Mouse (Mus musculus): ENCODE results near the gene 2900011O08Rik. TPM values are rescaled to one million over a fixed set of nuclear protein-coding genes. Genes with fewer than 3 reads are reported as not detected.

The 2900011O08Rik gene
- polyA plus RNA-seq, 1 experiment from 2014 or later, result 0.63 TPM

DNA sequence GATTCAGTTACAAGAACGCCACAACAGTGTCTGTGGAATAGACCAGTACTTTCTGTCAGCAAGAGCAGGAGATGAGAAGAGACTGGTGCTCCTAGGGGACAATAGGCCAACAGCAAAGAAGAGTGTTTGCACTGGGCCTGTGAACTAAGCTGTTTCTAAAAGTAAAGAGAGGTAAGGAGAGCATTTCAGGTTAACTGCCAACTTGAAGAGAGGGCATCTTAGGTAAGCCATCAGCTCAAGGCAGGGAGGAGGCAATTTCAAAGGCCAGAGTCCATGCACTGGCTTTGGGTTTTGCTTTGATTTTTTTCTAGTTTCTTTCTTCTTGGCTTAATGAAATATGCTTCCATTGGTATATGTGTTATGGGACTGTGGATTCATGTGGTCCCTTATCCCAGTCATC, 7.7 kb downstream of the 2900011O08Rik start:
- H3K4me3 ChIP-seq (ENCODE audit: low read length), result no peak overlapping the region
- no peak for ATAC-seq (replicated peaks; ENCODE audit: extremely low read depth, insufficient read depth, low FRiP score)

DNA sequence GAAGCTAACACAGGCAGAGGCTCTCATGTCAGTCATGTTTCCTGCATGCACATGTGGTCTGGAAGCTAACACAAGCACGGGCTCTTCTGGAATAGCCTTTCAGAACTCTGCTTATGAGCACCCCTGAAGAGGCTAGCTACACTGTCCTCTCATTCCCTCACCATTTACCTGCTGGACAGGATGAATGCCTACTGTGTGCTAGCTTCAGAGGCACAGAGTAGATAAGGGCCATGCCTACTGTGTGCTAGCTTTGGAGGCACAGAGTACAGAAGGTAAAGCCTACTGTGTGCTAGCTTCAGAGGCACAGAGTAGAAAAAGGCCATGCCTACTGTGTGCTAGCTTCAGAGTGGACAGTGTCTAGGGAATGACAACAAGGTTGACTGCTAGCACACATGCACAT, 8.1 kb downstream of the 2900011O08Rik start:
- Histone ChIP-seq H3K9ac (ENCODE audit: low read length) (no peak overlapping the region), H3K4me3 (ENCODE audit: low read length) (no peak overlapping the region), H3K36me3 (ENCODE audit: control insufficient read depth, insufficient read depth) (no peaks in the 10 kb centered on the region), H3K4me2 (ENCODE audit: low read depth, low read length) (no peak overlapping the region), H3K4me1 (ENCODE audit: control insufficient read depth, insufficient read depth, low read length) (no peaks in the 10 kb centered on the region), H3K27me3 (ENCODE audit: control insufficient read depth, insufficient read depth, low read length) (no peaks in the 10 kb centered on the region), H3K9me3 (replicated peaks; ENCODE audit: control insufficient read depth, low read length) (no peaks in the 10 kb centered on the region), H3K27ac (ENCODE audit: low read length) (no peak overlapping the region)
- 76% methylated on average over 1 of the region's 1 CpGs for WGBS
- ATAC-seq (replicated peaks; ENCODE audit: extremely low read depth, insufficient read depth, low FRiP score), result no peak

More for the DNA sequence above, 7.7 kb downstream of the 2900011O08Rik start:
- 74% methylated on average over 1 of the region's 1 CpGs for WGBS
- H3K27me3 ChIP-seq (ENCODE audit: control insufficient read depth, insufficient read depth, low read length), result no peaks in the 10 kb centered on the region
- H3K4me1 ChIP-seq (ENCODE audit: control insufficient read depth, insufficient read depth, low read length), result no peaks in the 10 kb centered on the region
- H3K9me3 ChIP-seq (replicated peaks; ENCODE audit: control insufficient read depth, low read length), result no peaks in the 10 kb centered on the region
- no peaks in the 10 kb centered on the region for H3K36me3 ChIP-seq (ENCODE audit: control insufficient read depth, insufficient read depth)
- no peak overlapping the region for H3K4me2 ChIP-seq (ENCODE audit: low read depth, low read length)
- H3K27ac ChIP-seq (ENCODE audit: low read length), result no peak overlapping the region
- no peak overlapping the region for H3K9ac ChIP-seq (ENCODE audit: low read length)

DNA sequence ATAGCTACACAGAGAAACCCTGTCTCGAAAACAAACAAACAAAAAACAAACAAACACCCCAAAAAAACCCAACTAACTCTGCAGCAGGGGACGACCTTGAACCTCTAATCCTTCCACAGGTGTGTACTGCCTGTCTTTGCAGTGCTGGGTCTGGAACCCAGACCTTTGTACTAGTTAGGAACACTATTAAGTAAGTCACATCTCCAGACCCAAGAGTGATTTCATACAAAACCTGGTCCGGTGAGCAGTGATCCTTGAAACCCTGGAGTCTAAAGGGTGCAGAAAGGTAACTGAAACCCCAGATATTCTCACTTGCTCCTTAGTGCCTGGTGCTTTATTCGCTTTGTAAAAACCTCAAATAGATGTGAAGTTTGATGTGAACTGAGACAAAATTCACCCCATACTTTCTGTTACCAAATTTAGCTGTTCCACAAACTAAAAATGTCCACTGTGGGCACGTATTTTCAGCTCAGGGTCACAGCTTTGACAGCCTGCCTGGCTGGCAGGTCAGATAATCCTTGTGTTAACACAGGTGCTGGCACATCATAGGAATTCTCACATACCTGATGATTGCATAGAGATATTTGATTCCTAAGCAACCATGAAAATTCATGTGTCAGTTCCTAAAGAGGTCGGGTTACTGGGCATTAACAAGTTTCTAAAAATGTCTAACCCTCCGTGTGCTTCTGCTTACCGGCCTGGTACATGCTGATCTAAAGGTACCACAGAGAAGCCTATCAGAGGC, 17.2 kb downstream of the 2900011O08Rik start:
- Histone ChIP-seq H3K4me3 (ENCODE audit: low read length) (no peak overlapping the region), H3K9me3 (replicated peaks; ENCODE audit: control insufficient read depth, low read length) (no peaks in the 10 kb centered on the region), H3K27ac (ENCODE audit: low read length) (no peak overlapping the region), H3K4me2 (ENCODE audit: low read depth, low read length) (no peak overlapping the region), H3K4me1 (ENCODE audit: control insufficient read depth, insufficient read depth, low read length) (no peaks in the 10 kb centered on the region), H3K9ac (ENCODE audit: low read length) (no peak overlapping the region), H3K27me3 (ENCODE audit: control insufficient read depth, insufficient read depth, low read length) (no peaks in the 10 kb centered on the region), H3K36me3 (ENCODE audit: control insufficient read depth, insufficient read depth) (no peaks in the 10 kb centered on the region)
- 47% methylated on average over 8 of the region's 8 CpGs for WGBS
- no peak for ATAC-seq (replicated peaks; ENCODE audit: extremely low read depth, insufficient read depth, low FRiP score)

DNA sequence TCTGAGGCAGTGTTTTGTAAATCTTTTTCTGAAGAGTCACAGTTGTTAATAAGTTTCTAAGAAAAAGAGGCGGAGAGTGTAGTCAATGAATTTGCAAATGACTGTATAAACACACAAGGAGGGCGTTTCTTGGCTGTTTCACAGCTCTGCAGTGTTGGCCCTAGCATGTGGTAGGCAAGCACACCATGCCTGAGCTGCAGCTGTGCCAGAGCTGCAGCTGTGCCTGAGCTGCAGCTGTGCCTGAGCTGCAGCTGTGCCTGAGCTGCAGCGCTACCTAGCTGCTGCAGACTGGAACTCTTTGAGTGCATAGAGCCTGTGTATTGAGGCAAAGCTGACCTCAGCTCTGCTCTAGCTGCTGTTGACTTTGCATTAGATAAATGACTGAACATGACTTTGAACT, 17.8 kb downstream of the 2900011O08Rik start:
- H3K4me1 ChIP-seq (ENCODE audit: control insufficient read depth, insufficient read depth, low read length), result no peaks in the 10 kb centered on the region
- no peak overlapping the region for H3K27ac ChIP-seq (ENCODE audit: low read length)
- H3K4me2 ChIP-seq (ENCODE audit: low read depth, low read length), result no peak overlapping the region
- H3K27me3 ChIP-seq (ENCODE audit: control insufficient read depth, insufficient read depth, low read length), result no peaks in the 10 kb centered on the region
- H3K9ac ChIP-seq (ENCODE audit: low read length), result no peak overlapping the region
- 35% methylated on average over 3 of the region's 3 CpGs for WGBS
- H3K36me3 ChIP-seq (ENCODE audit: control insufficient read depth, insufficient read depth), result no peaks in the 10 kb centered on the region
- ATAC-seq (replicated peaks; ENCODE audit: extremely low read depth, insufficient read depth, low FRiP score), result no peak
- H3K4me3 ChIP-seq (ENCODE audit: low read length), result no peak overlapping the region
- H3K9me3 ChIP-seq (replicated peaks; ENCODE audit: control insufficient read depth, low read length), result no peaks in the 10 kb centered on the region

DNA sequence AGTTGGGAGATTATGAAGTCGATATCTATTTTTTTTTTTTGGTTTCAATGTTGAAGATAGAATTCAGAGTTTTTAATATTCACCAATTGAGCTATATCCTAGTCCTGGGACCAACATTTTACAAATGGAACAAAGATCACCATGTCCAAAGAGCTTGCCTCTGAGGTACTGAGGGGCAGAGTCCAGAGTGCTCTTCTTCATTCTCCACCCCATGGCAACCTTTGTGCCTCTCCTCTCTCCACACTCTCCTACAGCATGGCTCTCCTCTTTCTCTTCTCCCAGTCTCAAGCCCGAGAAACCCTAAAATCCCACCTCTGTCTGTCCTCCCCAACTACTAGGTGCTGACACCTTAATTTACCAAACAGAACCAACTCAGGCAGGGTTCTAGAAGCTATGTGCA, 18.3 kb downstream of the 2900011O08Rik start:
- Histone ChIP-seq H3K9me3 (replicated peaks; ENCODE audit: control insufficient read depth, low read length) (no peaks in the 10 kb centered on the region), H3K9ac (ENCODE audit: low read length) (no peak overlapping the region), H3K27me3 (ENCODE audit: control insufficient read depth, insufficient read depth, low read length) (no peaks in the 10 kb centered on the region), H3K4me1 (ENCODE audit: control insufficient read depth, insufficient read depth, low read length) (no peaks in the 10 kb centered on the region), H3K27ac (ENCODE audit: low read length) (no peak overlapping the region), H3K4me3 (ENCODE audit: low read length) (no peak overlapping the region), H3K4me2 (ENCODE audit: low read depth, low read length) (no peak overlapping the region), H3K36me3 (ENCODE audit: control insufficient read depth, insufficient read depth) (no peaks in the 10 kb centered on the region)
- WGBS, result 66% methylated on average over 2 of the region's 2 CpGs
- no peak for ATAC-seq (replicated peaks; ENCODE audit: extremely low read depth, insufficient read depth, low FRiP score)

DNA sequence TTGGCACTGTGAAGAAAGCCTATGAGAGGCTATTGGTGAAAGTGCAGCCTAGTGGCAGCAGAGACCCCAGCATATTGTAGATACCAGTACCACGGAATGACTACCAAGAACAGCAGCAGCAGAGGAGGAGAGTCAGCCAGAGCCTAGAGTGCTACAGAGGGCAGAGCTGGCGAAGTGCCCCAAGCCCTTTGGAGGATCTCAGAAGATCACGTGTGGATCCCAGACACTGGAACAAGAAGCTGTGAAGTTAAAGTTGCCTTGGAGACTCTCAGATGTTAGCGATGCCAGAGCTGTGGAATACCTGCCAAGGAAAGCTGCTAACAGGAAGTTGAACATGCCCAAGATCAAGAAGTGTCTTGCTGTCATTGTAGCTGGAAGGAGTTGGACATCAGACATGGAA, 18.9 kb downstream of the 2900011O08Rik start:
- Histone ChIP-seq H3K4me3 (ENCODE audit: low read length) (no peak overlapping the region), H3K4me1 (ENCODE audit: control insufficient read depth, insufficient read depth, low read length) (no peaks in the 10 kb centered on the region), H3K9ac (ENCODE audit: low read length) (no peak overlapping the region), H3K27me3 (ENCODE audit: control insufficient read depth, insufficient read depth, low read length) (no peaks in the 10 kb centered on the region), H3K9me3 (replicated peaks; ENCODE audit: control insufficient read depth, low read length) (no peaks in the 10 kb centered on the region), H3K36me3 (ENCODE audit: control insufficient read depth, insufficient read depth) (no peaks in the 10 kb centered on the region), H3K4me2 (ENCODE audit: low read depth, low read length) (no peak overlapping the region), H3K27ac (ENCODE audit: low read length) (no peak overlapping the region)
- 64% methylated on average over 4 of the region's 4 CpGs for WGBS
- no peak for ATAC-seq (replicated peaks; ENCODE audit: extremely low read depth, insufficient read depth, low FRiP score)

DNA sequence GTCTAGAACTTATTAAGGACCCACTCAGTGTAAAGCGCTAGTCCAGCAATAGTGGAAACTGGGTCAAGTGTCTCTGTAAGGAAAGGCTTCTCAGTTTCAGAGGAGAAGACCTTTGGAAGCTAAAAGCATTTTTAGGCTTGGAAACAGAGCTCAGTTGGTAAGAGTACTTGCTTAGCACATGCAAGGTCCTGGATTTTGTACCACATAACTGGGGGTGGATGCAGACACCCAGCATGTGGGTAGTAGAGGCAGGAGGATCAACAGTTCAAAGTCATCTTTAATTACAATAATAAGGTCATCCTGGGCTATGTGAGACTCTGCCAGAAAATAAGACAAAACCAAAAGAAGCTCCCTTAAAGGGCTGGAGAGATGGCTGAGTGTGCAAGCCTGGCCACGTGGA, 21.7 kb downstream of the 2900011O08Rik start:
- WGBS, result 70% methylated on average over 2 of the region's 2 CpGs
- Histone ChIP-seq H3K4me1 (ENCODE audit: control insufficient read depth, insufficient read depth, low read length) (no peaks in the 10 kb centered on the region), H3K4me3 (ENCODE audit: low read length) (no peak overlapping the region), H3K4me2 (ENCODE audit: low read depth, low read length) (no peak overlapping the region), H3K9ac (ENCODE audit: low read length) (no peak overlapping the region), H3K27ac (ENCODE audit: low read length) (no peak overlapping the region), H3K27me3 (ENCODE audit: control insufficient read depth, insufficient read depth, low read length) (no peaks in the 10 kb centered on the region), H3K9me3 (replicated peaks; ENCODE audit: control insufficient read depth, low read length) (no peaks in the 10 kb centered on the region), H3K36me3 (ENCODE audit: control insufficient read depth, insufficient read depth) (no peaks in the 10 kb centered on the region)
- ATAC-seq (replicated peaks; ENCODE audit: extremely low read depth, insufficient read depth, low FRiP score), result no peak

DNA sequence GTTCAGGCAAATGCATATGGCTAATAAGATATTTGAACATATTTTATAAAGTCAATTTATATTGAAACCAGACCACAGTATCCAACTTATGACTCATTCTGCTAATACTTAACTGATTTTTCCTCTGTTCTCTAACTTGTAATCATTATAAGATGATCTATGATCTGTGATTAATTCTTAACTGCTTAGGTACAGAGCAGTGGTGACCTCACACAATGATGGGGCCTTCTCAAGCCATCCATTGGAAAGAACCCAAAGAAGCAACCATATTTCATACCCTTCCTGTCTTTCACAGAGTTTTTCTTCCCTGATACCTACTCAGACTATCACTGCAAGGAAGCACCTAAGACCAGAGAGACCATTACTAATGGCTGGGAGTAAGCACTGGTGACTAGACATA, 22.3 kb downstream of the 2900011O08Rik start:
- no peak overlapping the region for H3K9ac ChIP-seq (ENCODE audit: low read length)
- no peaks in the 10 kb centered on the region for H3K9me3 ChIP-seq (replicated peaks; ENCODE audit: control insufficient read depth, low read length)
- no peaks in the 10 kb centered on the region for H3K27me3 ChIP-seq (ENCODE audit: control insufficient read depth, insufficient read depth, low read length)
- no peak overlapping the region for H3K4me3 ChIP-seq (ENCODE audit: low read length)
- H3K4me2 ChIP-seq (ENCODE audit: low read depth, low read length), result no peak overlapping the region
- no peak overlapping the region for H3K27ac ChIP-seq (ENCODE audit: low read length)
- H3K4me1 ChIP-seq (ENCODE audit: control insufficient read depth, insufficient read depth, low read length), result no peaks in the 10 kb centered on the region
- no peak for ATAC-seq (replicated peaks; ENCODE audit: extremely low read depth, insufficient read depth, low FRiP score)
- H3K36me3 ChIP-seq (ENCODE audit: control insufficient read depth, insufficient read depth), result no peaks in the 10 kb centered on the region

DNA sequence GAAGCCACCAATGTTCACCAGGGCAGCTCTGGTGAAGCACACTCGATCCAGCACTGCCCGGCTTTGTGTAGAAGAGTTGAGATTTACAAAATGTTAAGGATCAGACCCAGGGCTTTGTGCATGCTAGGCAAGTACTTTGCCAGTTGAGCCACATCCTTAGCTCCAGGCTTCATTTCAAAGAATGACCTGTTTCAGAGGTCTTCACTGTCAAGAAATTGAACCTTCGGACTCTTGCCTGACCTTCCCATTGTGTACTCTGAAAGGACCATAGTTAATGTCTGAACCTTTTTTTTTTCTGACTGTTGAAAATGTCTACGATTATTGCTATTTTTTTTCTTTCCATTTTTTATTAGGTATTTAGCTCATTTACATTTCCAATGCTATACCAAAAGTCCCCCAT, 23.6 kb downstream of the 2900011O08Rik start:
- no peak for ATAC-seq (replicated peaks; ENCODE audit: extremely low read depth, insufficient read depth, low FRiP score)
- no peak overlapping the region for H3K4me2 ChIP-seq (ENCODE audit: low read depth, low read length)
- H3K4me3 ChIP-seq (ENCODE audit: low read length), result no peak overlapping the region
- no peak overlapping the region for H3K9ac ChIP-seq (ENCODE audit: low read length)
- H3K9me3 ChIP-seq (replicated peaks; ENCODE audit: control insufficient read depth, low read length), result no peaks in the 10 kb centered on the region
- no peaks in the 10 kb centered on the region for H3K27me3 ChIP-seq (ENCODE audit: control insufficient read depth, insufficient read depth, low read length)
- no peaks in the 10 kb centered on the region for H3K4me1 ChIP-seq (ENCODE audit: control insufficient read depth, insufficient read depth, low read length)
- 87% methylated on average over 4 of the region's 4 CpGs for WGBS
- H3K36me3 ChIP-seq (ENCODE audit: control insufficient read depth, insufficient read depth), result no peaks in the 10 kb centered on the region
- H3K27ac ChIP-seq (ENCODE audit: low read length), result no peak overlapping the region

All from heart, embryonic 16.5 days (tissue).